Mouse (Mus musculus): ENCODE measurements around the gene Kcnq1.

The Kcnq1 gene

DNA sequence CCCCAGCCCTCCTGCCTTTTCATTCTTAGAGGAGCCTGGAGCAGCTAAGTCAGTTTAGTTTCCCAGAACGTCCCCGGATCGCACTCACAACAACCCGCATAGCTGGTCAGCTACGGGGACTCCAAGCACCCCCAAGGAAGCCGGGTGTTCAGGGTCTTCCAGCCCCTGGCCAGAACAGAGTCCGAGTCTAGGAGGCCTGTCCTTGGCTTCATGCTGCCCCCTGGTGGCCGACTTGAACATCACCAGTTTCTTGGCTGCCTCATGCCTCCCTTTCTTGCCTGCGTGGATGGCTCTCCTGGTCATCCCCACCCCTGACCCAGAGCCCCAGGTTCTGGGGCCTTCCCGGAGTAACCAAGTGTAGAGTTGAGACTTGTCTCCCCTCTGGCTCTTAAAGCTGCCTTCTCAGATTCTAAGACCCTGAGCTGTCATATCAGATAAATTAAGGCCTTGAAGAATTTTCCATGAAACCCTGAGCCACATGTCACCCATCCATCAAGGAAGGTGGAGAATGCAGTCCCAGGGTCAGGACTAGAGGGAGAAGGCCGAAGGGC is 357.8 kb downstream of the Kcnq1 start:
- peak; percentile 55 for DNase-seq (ENCODE audit: low read depth)

DNA sequence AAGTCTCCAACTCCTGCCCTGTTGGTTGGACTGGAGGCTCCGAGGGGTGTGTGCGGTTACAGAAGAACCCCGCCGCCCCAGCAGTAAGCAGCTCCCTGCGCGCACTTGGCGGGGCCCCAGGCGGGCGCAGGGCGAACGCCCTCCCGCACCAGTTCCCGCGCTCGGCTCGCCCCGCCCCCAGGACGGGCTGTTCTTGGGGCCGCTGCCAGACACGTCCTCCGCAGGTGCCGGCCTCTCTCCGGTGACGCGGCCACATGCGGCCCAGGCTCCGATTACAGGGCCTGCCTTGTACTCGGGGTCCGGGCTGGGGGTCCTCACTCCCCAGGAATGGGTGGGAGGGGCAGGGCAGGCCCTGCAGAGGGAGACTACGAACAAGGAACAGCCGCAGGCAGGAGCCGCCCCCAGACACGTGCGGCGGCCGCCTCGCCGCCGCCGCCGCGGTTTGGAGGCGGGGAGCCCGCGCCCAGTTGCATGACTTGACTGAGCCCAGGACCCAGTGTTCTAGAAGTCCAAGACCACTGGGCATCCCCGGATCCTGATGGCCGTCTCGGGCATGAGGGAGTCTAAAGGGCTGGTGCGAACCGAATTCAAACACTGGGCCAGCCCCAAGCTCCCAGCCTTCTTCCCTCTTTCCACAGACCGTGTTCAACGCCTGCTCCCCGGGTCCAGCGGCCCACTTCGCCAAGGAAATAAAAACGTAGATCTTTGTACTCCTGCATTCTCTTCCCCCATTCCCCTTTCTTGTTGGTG is 358.8 kb downstream of the Kcnq1 start:
- no peak for DNase-seq (ENCODE audit: low read depth)

DNA sequence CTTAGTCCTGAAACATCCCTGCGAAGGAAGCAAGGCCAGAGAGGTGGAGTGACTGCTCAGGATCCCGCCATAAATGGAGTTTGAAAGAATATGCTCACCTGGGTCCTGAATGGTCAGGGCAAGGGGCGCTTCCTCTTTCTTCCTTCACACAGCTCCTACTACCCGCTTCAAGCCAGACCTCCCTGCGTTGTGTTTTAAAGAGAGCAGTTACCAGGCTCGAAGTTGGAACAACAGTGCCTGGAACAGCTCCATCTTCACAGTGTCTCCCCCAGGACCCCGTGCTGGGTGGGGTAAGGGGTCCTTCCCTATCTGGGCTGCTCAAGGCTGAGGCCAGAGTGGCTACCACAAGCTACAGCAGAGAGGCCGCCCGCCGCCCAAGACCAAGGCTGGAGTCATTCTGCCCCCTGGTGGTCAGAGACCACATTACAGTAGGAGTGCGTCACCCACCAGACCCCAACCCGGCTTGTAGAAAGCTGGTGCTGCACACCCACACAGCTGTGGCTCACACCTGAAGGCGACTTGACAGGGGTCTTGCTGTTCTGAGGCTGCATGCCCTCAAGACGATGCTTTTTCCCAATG is 360.0 kb downstream of the Kcnq1 start:
- DNase-seq (ENCODE audit: low read depth), result peak; percentile 58

DNA sequence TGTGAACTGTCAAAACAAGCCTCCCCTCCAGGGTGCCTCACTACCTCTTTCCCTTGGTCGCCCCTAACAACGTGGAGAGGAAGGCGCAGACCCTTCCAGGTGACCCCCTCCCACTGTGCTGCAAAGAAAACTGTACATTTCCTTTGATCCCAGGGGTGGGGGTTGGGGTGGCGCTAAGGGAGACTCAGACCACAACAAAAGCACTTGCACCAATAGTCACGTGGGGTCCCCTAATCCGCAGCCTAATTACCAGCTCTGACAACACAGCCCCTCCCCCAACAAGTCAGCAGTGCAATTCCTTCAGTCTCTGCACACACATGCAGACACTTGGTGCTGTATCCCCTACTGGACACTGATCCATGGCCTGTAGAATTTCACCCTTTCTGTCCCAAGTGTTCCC is 361.6 kb downstream of the Kcnq1 start:
- no peak for DNase-seq (ENCODE audit: low read depth)

GRCm38 (mm10) chr7:143469946-143470345 is 363.8 kb downstream of the Kcnq1 start:
- peak; percentile 46 for DNase-seq (ENCODE audit: low read depth)

DNA sequence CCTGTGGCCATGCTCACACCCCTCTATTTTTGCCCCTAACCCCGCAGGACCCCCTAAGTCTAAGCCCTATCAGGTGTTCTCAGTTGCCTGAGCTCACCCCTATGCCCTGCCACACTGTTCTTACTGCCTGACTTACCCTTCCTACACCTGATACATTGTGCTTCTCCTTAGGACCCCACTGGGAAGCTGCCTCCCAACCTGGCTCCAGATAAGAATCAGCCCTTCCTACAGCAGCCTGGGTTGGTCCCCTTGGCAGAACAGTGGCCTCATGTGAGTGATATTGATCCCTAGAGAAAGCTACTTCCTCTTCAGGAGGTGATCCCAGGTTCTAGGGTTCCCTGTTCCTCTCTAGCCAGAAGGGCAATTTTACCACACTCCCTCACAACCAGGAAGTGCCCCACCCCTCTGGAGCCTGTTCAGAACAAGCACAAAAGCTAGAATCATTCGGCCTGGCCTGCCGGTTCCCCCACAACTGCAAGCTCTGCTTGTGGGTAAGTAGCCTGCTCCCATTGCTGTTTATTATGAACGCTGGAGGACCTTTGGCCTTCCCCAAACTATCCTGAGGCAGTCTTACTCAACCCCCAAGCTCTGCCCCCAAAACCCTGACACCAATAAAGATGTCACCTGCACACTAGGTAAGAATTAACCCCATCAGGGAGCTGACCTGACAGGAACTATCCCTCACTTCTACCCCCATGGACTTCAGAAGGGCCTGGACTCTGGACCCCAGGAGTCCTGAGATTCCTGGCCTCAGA is 367.4 kb downstream of the Kcnq1 start, which contains the start of gene Slc22a18:
Slc22a18 (plus strand) TSS at position 390 of the 755 bp plus-strand sequence.
- DNase-seq (ENCODE audit: low read depth), result no peak

DNA sequence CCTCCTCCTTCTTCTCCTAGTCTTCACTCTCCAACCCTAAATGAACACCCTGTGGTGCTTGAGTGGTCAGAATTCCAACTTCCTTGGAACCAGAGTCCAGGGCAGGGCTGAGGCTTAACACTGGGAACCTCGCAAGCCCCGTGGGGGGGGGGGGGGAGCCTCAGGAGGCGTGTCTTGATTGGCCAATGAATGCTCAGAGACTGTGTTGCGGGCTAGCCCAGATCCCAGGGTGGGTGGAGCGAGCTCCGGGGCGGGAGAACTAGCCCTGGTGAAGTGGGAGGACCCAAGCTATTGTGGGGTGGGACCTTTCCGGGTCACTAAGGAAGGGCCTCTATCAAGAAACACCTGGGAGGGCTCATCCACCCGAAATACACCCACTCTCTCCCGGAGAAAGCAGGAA is 368.6 kb downstream of the Kcnq1 start:
- DNase-seq (ENCODE audit: low read depth), result no peak

DNA sequence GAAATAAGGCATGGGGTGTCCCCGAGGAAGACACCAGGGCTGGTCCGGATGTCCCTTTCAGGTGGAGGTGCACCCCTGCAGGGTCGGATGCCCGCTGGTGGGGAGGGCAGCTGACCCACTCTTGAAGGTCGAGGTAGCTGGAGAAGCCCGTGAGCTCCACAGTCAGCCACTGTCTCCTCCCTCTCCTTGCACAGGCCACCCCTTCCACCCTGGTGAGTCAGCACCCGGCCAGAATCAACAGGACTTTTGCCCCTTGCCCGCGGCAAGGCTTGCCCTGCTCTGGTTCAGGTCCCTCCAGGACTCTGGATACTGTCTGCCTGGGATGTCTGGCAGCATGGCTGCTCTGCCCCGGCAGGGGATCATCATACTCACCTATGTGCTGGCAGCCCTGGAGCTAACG is 369.7 kb downstream of the Kcnq1 start:
- DNase-seq (ENCODE audit: low read depth), result no peak

All from c-Kit-positive CD71-negative TER-119-negative erythroid progenitor cells, embryonic 14.5 days (primary cell).